In the genomic region with DNA sequence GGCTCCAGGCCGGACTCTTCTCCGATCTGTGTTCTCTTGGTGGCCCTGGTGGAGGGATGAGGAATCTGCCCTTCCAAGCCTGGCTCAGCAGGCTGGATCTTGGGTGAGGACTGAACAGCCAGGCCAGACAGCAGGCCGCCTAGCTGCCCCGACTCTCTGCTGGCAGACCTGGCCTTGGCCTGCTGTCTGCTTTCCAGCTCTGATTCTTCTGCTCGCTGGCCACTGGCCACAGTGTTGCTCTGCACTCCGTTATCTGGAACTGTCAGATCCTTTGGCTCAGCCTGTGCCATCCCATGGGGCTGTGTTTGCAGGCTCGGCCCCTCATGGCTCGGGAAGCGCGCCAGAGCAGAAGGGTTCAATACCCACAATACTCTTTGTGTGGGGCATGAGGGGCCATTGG, we compare ENCODE assay signal across 10 mouse cellular contexts.
A peak's percentile ranks its signal among the peaks of the same experiment; 100 is the strongest.
DNase-seq lines count a peak whose midpoint lies in the region; ATAC-seq and TF ChIP-seq lines count a peak whose summit lies in the region.
"Had no signal": no experiment of that assay in that cellular context is flagged by ENCODE, and none has a peak within 500 bp of the region (broad histone marks: within the 10 kb centered on the region; RNA-seq: fewer than 3 reads in every experiment).

No protein-coding gene starts in this region.

- H3K9ac ChIP-seq in midbrain, embryonic 15.5 days: no peak overlapping the region
- H3K9ac ChIP-seq: liver, embryonic 13.5 days had no signal

- H3K4me1 ChIP-seq in kidney, adult 2 months (ENCODE audit: control insufficient read depth, insufficient read depth, low read length): no peaks in the 10 kb centered on the region
- H3K4me1 ChIP-seq in midbrain, embryonic 15.5 days: peaks cover 4% of the 10 kb centered on the region; the same call in 1 of the 2 replicates
- H3K4me1 ChIP-seq: liver, embryonic 13.5 days had no signal

- TF ChIP-seq CTCF in kidney, adult 2 months (conservative IDR thresholded peaks at IDR 0.05; ENCODE audit: insufficient read depth, insufficient read length, low read depth, low read length): no peak

- WGBS in kidney, adult 2 months: 89% methylated on average over 10 of the region's 10 CpGs
- 70% methylated on average over 10 of the region's 10 CpGs for WGBS in midbrain, embryonic 15.5 days

- H3K9me3 ChIP-seq in midbrain, embryonic 15.5 days: no peaks in the 10 kb centered on the region
- H3K9me3 ChIP-seq: liver, embryonic 13.5 days had no signal

- H3K27me3 ChIP-seq in kidney, adult 2 months (replicated peaks; ENCODE audit: control insufficient read depth, insufficient read depth, low read length): no peaks in the 10 kb centered on the region
- no peaks in the 10 kb centered on the region for H3K27me3 ChIP-seq in midbrain, embryonic 15.5 days (replicated peaks)
- H3K27me3 ChIP-seq: CH12.LX; liver, embryonic 13.5 days had no signal

- H3K4me2 ChIP-seq in midbrain, embryonic 15.5 days: no peak overlapping the region
- H3K4me2 ChIP-seq: liver, embryonic 13.5 days had no signal

- peak; percentile 11 for DNase-seq in kidney, adult 2 months
- DNase-seq in kidney, adult 9 months: no peak
- DNase-seq in cerebellum, adult 8-10 months: peak; percentile 78
- DNase-seq in gastrocnemius, postnatal 36 days: peak; percentile 40 to 57
- peak; percentile 33 to 38 for DNase-seq in layer of hippocampus, adult 8-10 months (ENCODE audit: low spot score in 2 of 2)
- no peak for DNase-seq in embryo, embryonic 11 days
- DNase-seq: liver, embryonic 13.5 days had no signal

- H3K4me3 ChIP-seq in kidney, adult 2 months (ENCODE audit: insufficient read depth, low read depth, low read length): no peak overlapping the region
- H3K4me3 ChIP-seq in midbrain, embryonic 15.5 days: no peak overlapping the region
- H3K4me3 ChIP-seq: liver, embryonic 13.5 days had no signal

- no peak for TF ChIP-seq POLR2A in kidney, adult 2 months (IDR thresholded peaks at IDR 0.05; ENCODE audit: low read depth, low read length)

- intact Hi-C loops in gastrocnemius, postnatal 36 days (cut with DNase I): loop anchor here (5.0 kb wide), 2 partner anchors 73 to 118 kb away; partner anchors contain the start of gene Bcl2l11

- peak; percentile 84 for ATAC-seq in midbrain, embryonic 15.5 days (replicated peaks)
- ATAC-seq in CD4-positive, CD25-positive, alpha-beta regulatory T cell, adult 4 months: no peak

- H3K36me3 ChIP-seq in kidney, adult 2 months (ENCODE audit: control insufficient read depth, insufficient read depth, low read length): no peaks in the 10 kb centered on the region
- no peaks in the 10 kb centered on the region for H3K36me3 ChIP-seq in midbrain, embryonic 15.5 days (replicated peaks)
- H3K36me3 ChIP-seq: liver, embryonic 13.5 days had no signal

- no peak overlapping the region for H3K27ac ChIP-seq in kidney, adult 2 months (ENCODE audit: insufficient read depth, low read depth, low read length)
- no peak overlapping the region for H3K27ac ChIP-seq in midbrain, embryonic 15.5 days
- H3K27ac ChIP-seq: liver, embryonic 13.5 days had no signal

Comparison
In these comparisons a context has a peak if more than half of its experiments do, and no peak if none do; other contexts are left out.
1. DNase-seq: peak in kidney, adult 2 months (single experiment), cerebellum, adult 8-10 months (single experiment), gastrocnemius, postnatal 36 days (2 of 2) and layer of hippocampus, adult 8-10 months (2 of 2); none in kidney, adult 9 months (single experiment) and embryo, embryonic 11 days (single experiment).